Mouse (Mus musculus): ENCODE data around the gene Ebf4. TPM values are rescaled to one million over a fixed set of nuclear protein-coding genes. Genes with fewer than 3 reads are reported as not detected.

Ebf4 gene
- total RNA-seq, 2 experiments from 2014 or later: 2.1 to 2.7 TPM

DNA sequence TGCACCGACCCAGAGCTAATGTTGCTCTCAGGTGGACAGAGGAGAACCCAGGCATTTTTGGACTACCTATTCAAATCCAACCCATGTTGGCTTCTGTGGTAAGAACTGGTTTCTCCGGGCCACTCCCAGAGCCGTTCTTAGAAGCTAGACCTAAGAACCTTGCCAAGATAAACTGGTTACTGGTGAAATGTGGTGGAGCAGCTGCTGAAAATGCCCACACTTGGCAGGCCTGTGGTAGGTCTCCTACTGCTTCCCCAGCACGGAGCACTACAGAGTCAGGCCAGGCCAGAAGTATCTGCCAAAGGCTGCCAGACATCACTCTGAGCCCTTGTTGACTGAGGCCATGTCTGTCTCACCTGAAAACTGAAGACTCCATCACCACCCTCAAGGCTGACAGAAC lies 80.0 kb downstream of the Ebf4 start:
- DNase-seq (ENCODE audit: low spot score in 2 of 2): no peak

DNA sequence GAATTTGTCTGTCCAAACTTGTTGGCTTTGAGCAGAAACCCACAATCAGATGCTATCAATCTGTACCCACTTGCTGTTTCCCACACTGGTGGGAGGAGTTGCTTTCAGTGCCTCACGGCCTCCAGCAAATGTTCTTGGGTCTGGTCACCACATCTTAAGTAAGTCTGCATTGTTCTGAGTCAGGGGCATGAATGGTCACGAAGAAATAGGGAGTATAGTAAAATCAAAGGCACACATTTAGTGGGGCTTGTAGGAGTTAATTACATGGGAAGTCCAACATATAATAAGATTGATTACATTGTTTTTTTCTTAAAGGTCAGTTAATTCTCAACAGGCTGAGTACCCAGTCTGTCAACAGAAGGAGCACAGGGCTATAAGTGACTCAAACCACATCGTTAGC lies 88.2 kb downstream of the Ebf4 start:
- DNase-seq (ENCODE audit: low spot score in 2 of 2): no peak

- no peak for DNase-seq (ENCODE audit: low spot score in 2 of 2)
These were observed 88.9 kb downstream of the Ebf4 start for GRCm38 (mm10) chr2:130383895-130384294.

GRCm38 (mm10) chr2:130386212-130386611 lies 91.2 kb downstream of the Ebf4 start:
- DNase-seq (ENCODE audit: low spot score in 2 of 2): no peak

GRCm38 (mm10) chr2:130388796-130389195 lies 93.8 kb downstream of the Ebf4 start:
- DNase-seq (ENCODE audit: low spot score in 2 of 2): no peak

- no peak for DNase-seq (ENCODE audit: low spot score in 2 of 2)
These were observed 96.1 kb downstream of the Ebf4 start for GRCm38 (mm10) chr2:130390993-130391625.

GRCm38 (mm10) chr2:130392836-130393235 lies 97.9 kb downstream of the Ebf4 start:
- no peak for DNase-seq (ENCODE audit: low spot score in 2 of 2)

DNA sequence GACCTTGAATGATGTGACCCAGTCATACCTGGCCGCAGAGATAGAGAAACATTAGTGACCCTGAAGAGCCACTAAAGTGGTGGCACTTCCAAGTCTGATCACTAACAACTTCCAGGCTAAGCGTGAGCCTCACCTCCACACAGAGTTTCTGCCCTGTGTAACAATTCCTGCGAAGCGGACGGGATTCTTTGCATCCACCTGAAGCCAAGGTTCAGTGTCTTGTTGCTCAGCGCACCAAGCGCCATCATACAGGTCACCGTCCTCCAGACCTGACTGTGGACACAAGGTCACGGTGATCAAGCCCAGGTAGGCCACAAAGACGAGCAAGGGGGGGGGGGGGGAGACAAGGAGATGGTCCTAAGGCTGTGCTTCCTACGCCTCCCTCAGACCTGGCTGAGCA lies 100.7 kb downstream of the Ebf4 start:
- no peak for DNase-seq (ENCODE audit: low spot score in 2 of 2)

DNA sequence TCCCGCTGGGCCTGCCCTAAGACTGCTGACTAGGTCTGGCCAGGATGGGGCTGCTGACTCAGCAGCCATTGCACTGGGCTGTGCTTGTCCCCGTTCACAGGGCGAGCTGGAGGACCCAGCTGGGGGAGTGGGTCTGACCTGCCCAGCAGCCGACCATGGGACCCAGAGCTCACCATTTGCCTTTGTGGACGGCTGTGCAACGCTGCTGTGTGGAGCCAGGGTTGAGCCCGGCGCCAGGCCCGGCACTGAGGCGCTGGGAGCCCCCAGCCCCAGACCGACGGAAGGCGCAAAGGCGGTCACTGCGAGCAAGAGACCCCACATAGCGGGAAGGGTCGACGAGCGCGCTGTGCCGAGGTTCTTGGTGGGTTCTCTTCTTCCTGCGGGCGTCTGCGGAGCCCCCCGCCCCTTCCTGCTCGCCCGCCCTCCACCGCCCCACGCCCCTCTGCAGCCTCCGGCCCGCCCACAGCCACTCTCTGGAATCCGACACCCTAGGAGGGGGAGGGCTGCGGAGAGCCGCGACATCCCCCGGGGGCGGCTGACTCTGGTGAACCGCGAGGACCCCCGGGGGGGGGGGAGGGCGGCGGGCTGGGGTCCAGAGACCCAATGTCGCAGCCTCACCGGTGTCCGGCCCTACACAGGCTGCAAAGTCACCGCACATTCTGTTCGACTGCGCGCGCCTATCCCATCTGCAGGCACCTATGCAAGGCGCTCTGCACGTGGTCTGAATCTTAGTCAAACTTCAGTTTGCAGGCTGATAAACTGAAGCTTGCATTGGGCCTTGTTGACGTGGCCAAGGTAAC lies 102.4 kb downstream of the Ebf4 start, which contains the start of gene Cpxm1:
Cpxm1 (minus strand) TSS at position 389 of the 800 bp plus-strand sequence.
- peak in 1 of 2 experiments; percentile 53 for DNase-seq (ENCODE audit: low spot score in 2 of 2)

DNA sequence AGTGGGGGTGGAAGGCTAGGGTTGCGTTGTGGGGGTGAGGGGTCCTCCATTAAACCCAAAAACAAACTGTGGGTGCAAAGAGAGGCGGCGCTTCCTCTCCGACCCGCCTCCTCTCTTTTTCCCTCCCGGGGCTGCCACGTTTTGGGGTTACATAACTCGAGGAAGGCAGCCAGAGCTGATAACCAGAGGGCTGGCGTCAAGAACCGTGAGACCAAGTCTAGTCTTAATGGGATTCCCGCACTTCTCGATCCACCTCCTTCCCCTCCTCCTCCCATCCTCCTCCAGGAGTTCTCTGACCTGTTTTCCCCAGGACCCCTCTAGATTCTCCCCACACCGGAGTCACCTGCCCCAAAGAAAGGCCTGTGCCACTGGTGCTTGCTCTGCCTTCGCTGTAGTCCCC lies 103.1 kb downstream of the Ebf4 start:
- no peak for DNase-seq (ENCODE audit: low spot score in 2 of 2)

GRCm38 (mm10) chr2:130400046-130400445 lies 105.1 kb downstream of the Ebf4 start:
- no peak for DNase-seq (ENCODE audit: low spot score in 2 of 2)

DNA sequence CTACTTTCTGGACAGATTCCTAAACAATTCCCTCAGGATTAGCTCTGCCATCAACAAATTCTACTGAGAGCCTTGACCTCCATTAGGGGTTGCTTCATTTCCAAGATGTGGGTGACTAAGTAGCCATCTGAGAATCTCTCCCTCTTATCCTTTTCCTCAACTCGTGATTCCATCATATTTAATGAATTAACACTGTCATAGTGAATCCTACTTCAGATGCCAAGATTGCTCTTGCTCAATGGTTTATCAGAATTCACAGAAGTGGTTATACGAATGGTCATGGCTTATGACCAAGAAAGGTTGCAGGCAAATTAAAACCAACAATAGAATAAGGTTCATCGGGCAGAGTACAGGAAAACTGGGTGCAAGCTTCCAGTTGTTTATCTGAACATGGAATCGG lies 106.9 kb downstream of the Ebf4 start:
- no peak for DNase-seq (ENCODE audit: low spot score in 2 of 2)

GRCm38 (mm10) chr2:130404939-130405338 lies 110.0 kb downstream of the Ebf4 start, which contains the start of the genes Gm28372 and 1700020A23Rik:
Gm28372 (plus strand) TSS chr2:130405239.
1700020A23Rik (plus strand) TSS chr2:130405259.
- DNase-seq (ENCODE audit: low spot score in 2 of 2): no peak

DNA sequence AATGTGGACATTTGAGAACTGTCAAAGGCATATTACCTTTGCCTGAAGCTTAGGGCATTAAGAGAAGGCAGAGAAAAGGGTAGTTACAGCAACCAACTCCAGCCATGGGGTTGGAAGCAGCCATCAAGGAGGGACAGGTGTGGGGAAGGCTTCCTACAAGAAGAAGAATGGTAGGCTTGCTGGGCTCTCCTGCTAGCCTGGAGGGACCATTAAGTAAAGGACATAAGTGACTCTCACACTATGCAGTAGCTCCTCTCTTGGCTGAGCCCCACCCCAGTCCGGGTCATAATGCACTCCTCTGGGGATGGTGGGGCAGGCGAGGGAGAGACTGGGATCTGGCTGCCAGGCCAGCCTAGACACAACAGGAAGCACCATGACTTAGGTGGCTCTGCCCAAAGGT lies 111.2 kb downstream of the Ebf4 start, which contains the start of gene Tmem239:
Tmem239 (plus strand) TSS at position 301 of the 400 bp plus-strand sequence.
- DNase-seq (ENCODE audit: low spot score in 2 of 2): no peak

DNA sequence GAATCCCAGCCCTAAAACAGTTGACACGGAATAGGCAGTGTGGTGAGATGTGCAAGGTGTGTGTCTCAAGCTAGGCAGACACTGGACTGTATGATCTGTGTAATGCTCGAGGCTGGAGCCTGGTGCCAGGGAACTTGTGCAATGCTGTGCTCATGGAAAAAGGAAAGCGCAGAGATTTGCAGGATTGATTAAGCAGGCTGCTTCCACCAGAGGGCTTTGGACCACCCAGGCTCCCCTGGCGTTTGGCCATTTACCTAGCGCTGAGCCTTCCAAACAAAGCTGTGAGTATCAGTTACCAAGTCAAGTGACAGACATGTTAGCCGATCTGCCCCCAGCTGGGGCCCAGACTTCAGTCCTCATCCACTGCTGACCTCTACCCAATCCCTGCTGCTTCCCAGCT lies 113.2 kb downstream of the Ebf4 start:
- DNase-seq (ENCODE audit: low spot score in 2 of 2): no peak

DNA sequence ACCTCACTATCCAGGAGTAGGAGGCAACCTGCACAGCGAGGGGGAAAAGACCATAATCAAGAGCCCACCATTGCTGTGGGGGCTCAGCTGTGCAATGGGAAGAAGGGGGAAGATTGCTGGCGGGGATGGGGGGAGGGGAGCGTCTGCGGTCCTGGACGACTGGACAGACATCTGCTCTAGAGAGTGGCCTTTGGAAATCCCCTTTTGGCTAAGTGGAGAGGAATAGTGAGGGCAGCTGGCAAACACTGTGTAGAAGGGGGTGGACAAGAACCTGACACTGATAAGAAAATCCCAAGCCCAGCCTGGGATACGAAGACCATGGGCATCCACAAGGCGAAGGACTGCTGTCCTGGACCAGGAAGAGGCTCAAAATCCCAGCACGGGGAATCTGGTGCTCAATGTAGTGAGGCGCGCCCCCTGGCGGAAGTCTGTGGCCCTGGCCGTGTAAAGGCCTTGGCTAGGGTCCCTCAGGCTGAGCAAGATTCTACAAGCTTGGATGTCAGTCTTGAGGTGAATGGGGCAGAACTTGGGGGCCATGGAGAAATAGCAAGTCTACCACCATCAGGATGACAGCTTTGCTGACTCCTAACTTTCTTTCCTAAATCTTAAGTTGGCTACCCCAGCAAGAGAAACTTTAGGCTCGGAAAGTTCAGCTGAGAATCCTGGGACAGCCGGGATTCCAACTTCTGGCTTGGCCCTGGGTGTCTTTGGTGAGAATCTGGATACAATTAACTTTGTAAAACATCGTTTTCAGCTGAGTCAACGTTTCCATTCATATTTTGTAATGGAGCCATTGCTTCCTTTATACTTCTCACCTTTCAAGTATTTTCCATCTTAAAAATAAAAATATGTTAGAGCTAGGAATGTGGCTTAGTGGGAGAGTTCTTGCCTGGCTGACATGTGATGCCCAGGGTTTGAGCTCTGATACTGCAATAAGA lies 116.9 kb downstream of the Ebf4 start:
- peak; percentile 84 to 88 for DNase-seq (ENCODE audit: low spot score in 2 of 2)

GRCm38 (mm10) chr2:130412775-130413174 lies 117.8 kb downstream of the Ebf4 start:
- no peak for DNase-seq (ENCODE audit: low spot score in 2 of 2)

GRCm38 (mm10) chr2:130414094-130414856 lies 119.3 kb downstream of the Ebf4 start:
- no peak for DNase-seq (ENCODE audit: low spot score in 2 of 2)
